Mouse (Mus musculus) intestine, embryonic 15.5 days (tissue): ENCODE data around the gene Mstn. TPM values are rescaled to one million over a fixed set of nuclear protein-coding genes. Genes with fewer than 3 reads are reported as not detected.

ENCODE experiments used
- ATAC-seq: fragments of 200-750 bp; cut with Nextera tagmentation; 2 replicates; pipeline ENCODE4 v1.8.0; 2017; ENCODE audit warnings: moderate TSS enrichment, moderate library complexity
- H3K27ac ChIP-seq: fragments of 300-500 bp; sonication (generic); 2 replicates; pipeline ENCODE4 v1.5.1; 2015; ENCODE audit warnings: mild to moderate bottlenecking, inconsistent platforms
- H3K27me3 ChIP-seq: fragments of 300-500 bp; sonication (generic); replicated peaks from 2 replicates; pipeline ENCODE4 v1.6.1; 2015; ENCODE audit warnings: inconsistent platforms
- H3K36me3 ChIP-seq: fragments of 300-500 bp; sonication (generic); 2 replicates; pipeline ENCODE4 v1.6.1; 2015; ENCODE audit warnings: inconsistent platforms
- H3K4me1 ChIP-seq: fragments of 300-500 bp; sonication (generic); replicated peaks from 2 replicates; pipeline ENCODE4 v1.6.1; 2015; ENCODE audit warnings: inconsistent platforms
- H3K4me2 ChIP-seq: fragments of 300-500 bp; sonication (generic); replicated peaks from 2 replicates; pipeline ENCODE4 v1.6.1; 2015; ENCODE audit warnings: mild to moderate bottlenecking, inconsistent platforms
- H3K4me3 ChIP-seq: fragments of 300-500 bp; sonication (generic); replicated peaks from 2 replicates; pipeline ENCODE4 v1.5.1; 2015; ENCODE audit warnings: inconsistent platforms
- H3K9ac ChIP-seq: fragments of 300-500 bp; sonication (generic); 2 replicates; pipeline ENCODE4 v1.6.1; 2015; ENCODE audit warnings: inconsistent platforms
- H3K9me3 ChIP-seq: fragments of 300-500 bp; sonication (generic); 2 replicates; pipeline ENCODE4 v1.6.1; 2016; ENCODE audit warnings: inconsistent platforms
- WGBS: fragments of 180-500 bp; shearing (Covaris S2); methylation state at CpG from one replicate; pipeline ENCODE4 v1.1.7; 2015; 5-methylcytosine and 5-hydroxymethylcytosine counted together
- polyA plus RNA-seq: library from polyadenylated mRNA; unstranded; fragments of >200 nt; fragmentation: Nextera tagmentation; extraction: Ambion mirVana; gene quantifications from 2 replicates; pipeline ENCODE4 v1.2.1, GENCODE M21; 2015

The Mstn gene
- polyA plus RNA-seq, result 0.05 and 0.09 TPM in 2 replicates

- Histone ChIP-seq H3K4me3 (no peak within 1 kb of the TSS), H3K4me2 (no peak within 1 kb of the TSS)
- WGBS, result 57% methylated on average over 6 of the region's 6 CpGs
Observed at GRCm38 (mm10) chr1:53061340-53061739, at the start of gene Mstn. Gene Mstn, plus strand, starts transcription at chr1:53061640.

GRCm38 (mm10) chr1:53014716-53015115 lies 46.7 kb upstream of the Mstn start:
- no peak overlapping the region for H3K27ac ChIP-seq
- H3K36me3 ChIP-seq, result no peaks in the 10 kb centered on the region
- no peaks in the 10 kb centered on the region for H3K9me3 ChIP-seq
- 86% methylated on average over 6 of the region's 6 CpGs for WGBS
- H3K4me2 ChIP-seq, result no peak overlapping the region
- no peaks in the 10 kb centered on the region for H3K4me1 ChIP-seq
- H3K27me3 ChIP-seq, result no peaks in the 10 kb centered on the region
- no peak for ATAC-seq
- H3K9ac ChIP-seq, result no peak overlapping the region
- H3K4me3 ChIP-seq, result no peak overlapping the region

More at GRCm38 (mm10) chr1:53061340-53061739, at the start of gene Mstn:
- Histone ChIP-seq H3K27me3 (no peaks in the 10 kb centered on the region), H3K9ac (no peak within 1 kb of the TSS), H3K27ac (no peak within 1 kb of the TSS), H3K9me3 (no peaks in the 10 kb centered on the region), H3K4me1 (no peaks in the 10 kb centered on the region), H3K36me3 (no peaks in the 10 kb centered on the region)
- ATAC-seq, result no peak

DNA sequence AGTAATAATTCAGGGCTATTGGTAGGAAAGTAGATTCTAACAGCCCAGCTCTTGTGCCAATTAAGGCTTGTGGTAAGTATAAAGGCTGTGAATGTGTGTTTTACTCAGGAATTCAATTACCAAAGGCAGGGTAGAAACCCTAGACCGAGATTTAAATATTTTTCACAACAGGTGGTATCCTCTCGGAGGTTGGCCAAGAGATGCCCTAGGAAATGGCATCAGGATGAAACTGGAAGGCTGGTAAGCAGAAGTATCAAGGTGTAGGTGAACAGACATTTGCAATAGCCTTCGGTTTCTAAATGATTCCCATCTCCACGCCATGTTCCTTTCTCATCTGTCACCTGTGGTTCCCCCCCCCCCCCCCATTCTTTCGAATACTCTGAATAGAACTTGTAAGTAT lies 45.8 kb upstream of the Mstn start:
- Histone ChIP-seq H3K36me3 (no peaks in the 10 kb centered on the region), H3K4me3 (no peak overlapping the region), H3K9me3 (no peaks in the 10 kb centered on the region), H3K27ac (no peak overlapping the region), H3K4me1 (no peaks in the 10 kb centered on the region), H3K27me3 (no peaks in the 10 kb centered on the region), H3K9ac (no peak overlapping the region), H3K4me2 (no peak overlapping the region)
- ATAC-seq, result no peak
- 84% methylated on average over 5 of the region's 5 CpGs for WGBS

- Histone ChIP-seq H3K4me1 (no peaks in the 10 kb centered on the region), H3K27ac (no peak overlapping the region), H3K36me3 (no peaks in the 10 kb centered on the region), H3K27me3 (no peaks in the 10 kb centered on the region), H3K4me2 (no peak overlapping the region), H3K9ac (no peak overlapping the region), H3K4me3 (no peak overlapping the region), H3K9me3 (no peaks in the 10 kb centered on the region)
- 49% methylated on average over 3 of the region's 3 CpGs for WGBS
- ATAC-seq, result no peak
Observed at GRCm38 (mm10) chr1:53018746-53019505, 42.5 kb upstream of the Mstn start.

- H3K36me3 ChIP-seq, result no peaks in the 10 kb centered on the region
- H3K4me1 ChIP-seq, result no peaks in the 10 kb centered on the region
- no peak within 1 kb of the TSS for H3K27ac ChIP-seq
- ATAC-seq, result no peak
- no peak within 1 kb of the TSS for H3K4me3 ChIP-seq
- no peak within 1 kb of the TSS for H3K4me2 ChIP-seq
- no peaks in the 10 kb centered on the region for H3K9me3 ChIP-seq
- no peak within 1 kb of the TSS for H3K9ac ChIP-seq
- H3K27me3 ChIP-seq, result no peaks in the 10 kb centered on the region
- 59% methylated on average over 5 of the region's 5 CpGs for WGBS
Observed at GRCm38 (mm10) chr1:53020079-53020478, 41.4 kb upstream of the Mstn start, which contains the start of gene 1700019D03Rik. Gene 1700019D03Rik, minus strand, starts transcription at chr1:53020179.

DNA sequence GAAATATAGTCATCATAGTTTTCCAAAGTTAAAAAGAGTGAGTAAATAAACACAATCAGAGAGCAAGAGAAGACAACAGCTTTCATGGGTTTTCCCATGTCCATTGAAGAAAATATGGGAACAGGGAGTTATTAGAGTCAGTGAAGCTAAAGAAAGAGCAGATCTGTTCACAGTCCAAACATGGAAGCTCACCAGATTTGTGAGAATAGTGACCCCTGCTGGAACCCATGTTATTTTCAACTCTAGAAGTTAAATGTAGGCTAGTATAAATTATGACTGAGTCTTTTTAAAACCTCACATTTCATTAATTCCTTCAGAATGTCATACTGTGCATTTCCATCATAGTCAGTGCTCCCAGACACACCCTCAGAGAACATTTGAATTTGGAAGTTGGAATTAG lies 28.9 kb upstream of the Mstn start:
- no peak overlapping the region for H3K4me3 ChIP-seq
- no peak for ATAC-seq
- H3K9ac ChIP-seq, result no peak overlapping the region
- H3K4me2 ChIP-seq, result no peak overlapping the region
- H3K27me3 ChIP-seq, result no peaks in the 10 kb centered on the region
- no peaks in the 10 kb centered on the region for H3K36me3 ChIP-seq
- H3K9me3 ChIP-seq, result no peaks in the 10 kb centered on the region
- H3K27ac ChIP-seq, result no peak overlapping the region
- no peaks in the 10 kb centered on the region for H3K4me1 ChIP-seq

DNA sequence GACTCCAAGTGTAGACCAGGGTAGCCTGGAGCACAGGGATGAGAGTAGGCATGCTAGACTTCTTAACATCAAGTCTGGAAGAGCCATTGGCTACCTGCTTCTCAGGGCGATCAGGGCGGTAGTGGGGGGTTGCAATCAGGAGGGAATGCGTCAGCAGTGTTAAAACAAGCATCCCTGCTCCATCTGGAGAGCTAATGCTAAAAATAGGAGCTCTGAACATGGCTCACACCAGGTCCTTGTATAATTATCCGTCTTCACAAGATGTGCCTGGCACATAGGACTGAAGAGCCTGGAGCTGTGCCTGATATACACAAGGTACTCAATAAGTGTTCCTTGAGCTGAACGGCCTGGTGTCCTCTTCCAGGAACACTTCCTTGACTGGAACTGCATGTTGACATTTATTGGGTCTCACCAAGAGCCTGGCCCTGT lies 24.0 kb upstream of the Mstn start:
- whole genome bisulfite sequencing, result 86% methylated on average over 5 of the region's 5 CpGs

DNA sequence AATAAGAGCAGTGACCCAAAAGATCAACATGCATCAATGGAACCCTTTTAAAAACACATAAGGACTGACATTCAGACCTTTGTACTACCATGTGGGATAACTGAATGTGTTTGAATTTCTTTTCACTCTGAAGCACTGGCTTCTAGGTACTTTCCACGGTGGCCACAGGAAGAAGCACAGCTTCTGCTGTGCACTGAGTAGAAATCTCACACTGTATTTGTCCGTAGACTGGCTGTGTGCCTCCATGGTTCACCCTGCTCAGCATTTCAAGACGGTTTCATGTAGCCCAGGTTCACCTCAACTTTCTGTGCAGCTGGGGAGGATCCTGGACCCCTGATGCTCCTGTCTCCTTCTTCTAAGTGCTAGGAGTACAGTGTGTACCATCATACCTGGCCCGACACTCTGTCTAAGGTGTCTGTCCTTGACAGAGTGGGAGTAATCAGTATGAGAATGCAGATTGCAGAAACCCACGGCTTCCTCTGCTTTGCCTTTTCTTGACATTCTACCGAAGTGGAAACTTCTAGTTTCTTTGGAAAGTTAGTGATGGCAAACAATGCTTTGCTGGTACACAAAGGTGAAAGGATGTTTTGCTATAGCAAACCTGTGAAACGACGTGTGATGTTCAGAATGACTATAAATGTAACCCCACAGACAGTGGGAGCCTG lies 11.5 kb upstream of the Mstn start:
- 84% methylated on average over 8 of the region's 8 CpGs for WGBS

More for the DNA sequence above, 24.0 kb upstream of the Mstn start:
- H3K4me1 ChIP-seq, result no peaks in the 10 kb centered on the region
- H3K9ac ChIP-seq, result no peak overlapping the region
- ATAC-seq, result no peak
- no peaks in the 10 kb centered on the region for H3K27me3 ChIP-seq
- no peak overlapping the region for H3K4me2 ChIP-seq
- no peak overlapping the region for H3K27ac ChIP-seq
- no peaks in the 10 kb centered on the region for H3K9me3 ChIP-seq
- H3K4me3 ChIP-seq, result no peak overlapping the region
- no peaks in the 10 kb centered on the region for H3K36me3 ChIP-seq

GRCm38 (mm10) chr1:53053087-53054022 lies 8.1 kb upstream of the Mstn start:
- no peak overlapping the region for H3K27ac ChIP-seq
- no peak overlapping the region for H3K9ac ChIP-seq
- no peak for ATAC-seq

More for the DNA sequence above, 11.5 kb upstream of the Mstn start:
- Histone ChIP-seq H3K9ac (no peak overlapping the region), H3K9me3 (no peaks in the 10 kb centered on the region), H3K4me1 (no peaks in the 10 kb centered on the region), H3K27me3 (no peaks in the 10 kb centered on the region), H3K27ac (no peak overlapping the region), H3K4me3 (no peak overlapping the region), H3K36me3 (no peaks in the 10 kb centered on the region), H3K4me2 (no peak overlapping the region)
- ATAC-seq, result no peak

GRCm38 (mm10) chr1:53059106-53059505 lies 2.3 kb upstream of the Mstn start:
- Histone ChIP-seq H3K4me2 (no peak overlapping the region), H3K4me1 (no peaks in the 10 kb centered on the region), H3K9ac (no peak overlapping the region), H3K27ac (no peak overlapping the region), H3K9me3 (no peaks in the 10 kb centered on the region), H3K36me3 (no peaks in the 10 kb centered on the region), H3K4me3 (no peak overlapping the region), H3K27me3 (no peaks in the 10 kb centered on the region)
- ATAC-seq, result no peak
- WGBS, result 41% methylated on average over 5 of the region's 5 CpGs

More at GRCm38 (mm10) chr1:53053087-53054022, 8.1 kb upstream of the Mstn start:
- 43% methylated on average over 9 of the region's 9 CpGs for WGBS
- Histone ChIP-seq H3K4me1 (no peaks in the 10 kb centered on the region), H3K9me3 (no peaks in the 10 kb centered on the region), H3K4me2 (no peak overlapping the region), H3K4me3 (no peak overlapping the region), H3K27me3 (no peaks in the 10 kb centered on the region), H3K36me3 (no peaks in the 10 kb centered on the region)

GRCm38 (mm10) chr1:53060499-53060898 lies 941 bp upstream of the Mstn start:
- H3K4me3 ChIP-seq, result no peak overlapping the region
- no peak overlapping the region for H3K4me2 ChIP-seq
- ATAC-seq, result no peak
- no peaks in the 10 kb centered on the region for H3K36me3 ChIP-seq
- no peaks in the 10 kb centered on the region for H3K27me3 ChIP-seq
- no peak overlapping the region for H3K27ac ChIP-seq
- H3K4me1 ChIP-seq, result no peaks in the 10 kb centered on the region
- 52% methylated on average over 8 of the region's 8 CpGs for WGBS
- no peaks in the 10 kb centered on the region for H3K9me3 ChIP-seq
- no peak overlapping the region for H3K9ac ChIP-seq
